Mouse (Mus musculus) heart, postnatal 0 days (tissue): ENCODE results near the gene Cst3. TPM values are rescaled to one million over a fixed set of nuclear protein-coding genes. Genes with fewer than 3 reads are reported as not detected.
A peak's percentile ranks its signal among the peaks of the same experiment; 100 is the strongest.

Source experiments
- ATAC-seq: fragments of 200-750 bp; cut with Nextera tagmentation; 2 replicates; pipeline ENCODE4 v1.8.0; 2017; ENCODE audit warnings: low read depth, moderate number of reproducible peaks, moderate library complexity; ENCODE audit not compliant: insufficient read depth
- DNase-seq: peaks from one replicate; pipeline ENCODE4 v3.0.0-alpha.2; 2016; ENCODE audit warnings: low spot score
- H3K27ac ChIP-seq: fragments of 300-500 bp; sonication (generic); 2 replicates; pipeline ENCODE4 v1.5.1; 2014; ENCODE audit warnings: low read depth, mild to moderate bottlenecking
- H3K27me3 ChIP-seq: fragments of 300-500 bp; sonication (generic); 2 replicates; pipeline ENCODE4 v1.6.1; 2014; ENCODE audit warnings: low read length, mixed read lengths; ENCODE audit not compliant: control insufficient read depth, insufficient read depth
- H3K36me3 ChIP-seq: fragments of 300-500 bp; sonication (generic); replicated peaks from 2 replicates; pipeline ENCODE4 v1.6.1; 2014; ENCODE audit warnings: low read length, mixed read lengths; ENCODE audit not compliant: control insufficient read depth, insufficient read depth
- H3K4me1 ChIP-seq: fragments of 300-500 bp; sonication (generic); 2 replicates; pipeline ENCODE4 v1.6.1; 2014; ENCODE audit warnings: antibody characterized with exemption; ENCODE audit not compliant: control insufficient read depth, insufficient read depth
- H3K4me2 ChIP-seq: fragments of 300-500 bp; sonication (generic); 2 replicates; pipeline ENCODE4 v1.6.1; 2014; ENCODE audit warnings: low read depth, mild to moderate bottlenecking, low read length, moderate library complexity
- H3K4me3 ChIP-seq: fragments of 300-500 bp; sonication (generic); 2 replicates; pipeline ENCODE4 v1.5.1; 2014; ENCODE audit warnings: low read depth, low read length
- H3K9ac ChIP-seq: fragments of 300-500 bp; sonication (generic); replicated peaks from 2 replicates; pipeline ENCODE4 v1.6.1; 2014; ENCODE audit warnings: low read depth, low read length, mixed read lengths
- H3K9me3 ChIP-seq: fragments of 300-500 bp; sonication (generic); replicated peaks from 2 replicates; pipeline ENCODE4 v1.6.1; 2016; ENCODE audit warnings: low read length; ENCODE audit not compliant: control insufficient read depth
- CTCF ChIP-seq: IDR thresholded peaks from 2 replicates; pipeline ENCODE4 v1.5.1; 2016; ENCODE audit warnings: antibody characterized with exemption, control low read depth, low read depth
- EP300 ChIP-seq: IDR thresholded peaks from 2 replicates; pipeline ENCODE4 v1.6.1; 2016; ENCODE audit warnings: antibody characterized with exemption, low read depth
- WGBS: fragments of 180-500 bp; shearing (Covaris S2); extraction: QIAGEN DNeasy Blood & Tissue Kit; methylation state at CpG from one replicate; pipeline ENCODE4 v1.1.7; 2014; 5-methylcytosine and 5-hydroxymethylcytosine counted together
- polyA plus RNA-seq: library from polyadenylated mRNA; unstranded; fragments of >200 nt; fragmentation: Nextera tagmentation; extraction: Ambion mirVana; gene quantifications from 2 replicates; pipeline ENCODE4 v1.2.1, GENCODE M21; 2015
- total RNA-seq: library from RNA; depleted of rRNA; stranded (reverse); fragments of >200 nt; gene quantifications from 2 replicates; pipeline ENCODE4 v1.2.3, GENCODE M21; 2014; ENCODE audit warnings: low replicate concordance

Gene Cst3
- total and polyA plus RNA-seq, 2 experiments from 2014 or later: 499 to 883 TPM

- Histone ChIP-seq H3K36me3 (peaks cover 22% of the 10 kb centered on the region), H3K4me1 (peaks cover 28% of the 10 kb centered on the region), H3K4me2 (no peak overlapping the region), H3K9ac (no peak overlapping the region), H3K9me3 (no peaks in the 10 kb centered on the region), H3K4me3 (no peak overlapping the region), H3K27ac (no peak overlapping the region), H3K27me3 (no peaks in the 10 kb centered on the region)
- DNase-seq (no peak), ATAC-seq (no peak)
- 74% methylated on average over 3 of the region's 3 CpGs for WGBS
- TF ChIP-seq EP300 (no peak), CTCF (no peak)
Observed at GRCm38 (mm10) chr2:148870526-148870925, 5.0 kb downstream of the Cst3 start.

GRCm38 (mm10) chr2:148868959-148869358, 6.5 kb downstream of the Cst3 start:
- WGBS: 50% methylated on average over 1 of the region's 1 CpGs
- H3K9ac ChIP-seq: no peak overlapping the region
- H3K27me3 ChIP-seq: no peaks in the 10 kb centered on the region
- H3K27ac ChIP-seq: no peak overlapping the region
- H3K4me2 ChIP-seq: no peak overlapping the region
- no peak overlapping the region for H3K4me3 ChIP-seq
- H3K36me3 ChIP-seq: peaks cover 22% of the 10 kb centered on the region
- TF ChIP-seq CTCF: no peak
- TF ChIP-seq EP300: no peak
- H3K4me1 ChIP-seq: peaks cover 33% of the 10 kb centered on the region
- no peaks in the 10 kb centered on the region for H3K9me3 ChIP-seq
- ATAC-seq (no peak), DNase-seq (no peak)

- DNase-seq (peak; percentile 65), ATAC-seq (peak; percentile 89)
- H3K9ac ChIP-seq: no peak within 1 kb of the TSS
- peak within 1 kb of the TSS; percentile 76 for H3K27ac ChIP-seq
- peaks cover 12% of the 10 kb centered on the region; the same call in 1 of the 2 replicates for H3K4me1 ChIP-seq
- H3K27me3 ChIP-seq: no peaks in the 10 kb centered on the region
- TF ChIP-seq CTCF (no peak), EP300 (no peak)
- H3K9me3 ChIP-seq: no peaks in the 10 kb centered on the region
- WGBS: 4% methylated on average over 2 of the region's 2 CpGs
- no peaks in the 10 kb centered on the region for H3K36me3 ChIP-seq
- H3K4me3 ChIP-seq: no peak within 1 kb of the TSS
- 0 out of 2 replicates have a peak within 1 kb of the TSS, but pooled peaks have one; percentile 21 for H3K4me2 ChIP-seq
Observed at GRCm38 (mm10) chr2:148864966-148865365, 10.5 kb downstream of the Cst3 start, which contains the start of gene 9230104L09Rik. Gene 9230104L09Rik, minus strand, starts transcription at chr2:148865038.

- no peak overlapping the region for H3K9ac ChIP-seq
Observed at GRCm38 (mm10) chr2:148861693-148862092, 13.8 kb downstream of the Cst3 start.

GRCm38 (mm10) chr2:148860993-148861392, 14.5 kb downstream of the Cst3 start:
- Histone ChIP-seq H3K4me1 (peaks cover 29% of the 10 kb centered on the region), H3K9me3 (no peaks in the 10 kb centered on the region), H3K27me3 (no peaks in the 10 kb centered on the region), H3K36me3 (no peaks in the 10 kb centered on the region), H3K27ac (peak overlapping the region; percentile 48), H3K4me3 (no peak overlapping the region), H3K4me2 (no peak overlapping the region), H3K9ac (no peak overlapping the region)
- 59% methylated on average over 4 of the region's 4 CpGs for WGBS
- ATAC-seq: no peak
- TF ChIP-seq EP300: no peak
- TF ChIP-seq CTCF: no peak
- DNase-seq: no peak

More at GRCm38 (mm10) chr2:148861693-148862092, 13.8 kb downstream of the Cst3 start:
- Histone ChIP-seq H3K4me3 (no peak overlapping the region), H3K4me2 (no peak overlapping the region), H3K27me3 (no peaks in the 10 kb centered on the region), H3K27ac (peak overlapping the region; percentile 48; the same call in 1 of the 2 replicates), H3K4me1 (peaks cover 24% of the 10 kb centered on the region), H3K9me3 (no peaks in the 10 kb centered on the region), H3K36me3 (no peaks in the 10 kb centered on the region)
- no peak for TF ChIP-seq EP300
- TF ChIP-seq CTCF: no peak
- DNase-seq (no peak), ATAC-seq (no peak)

GRCm38 (mm10) chr2:148857506-148857905, 18.0 kb downstream of the Cst3 start:
- Histone ChIP-seq H3K4me2 (no peak overlapping the region), H3K9me3 (no peaks in the 10 kb centered on the region), H3K4me3 (no peak overlapping the region), H3K9ac (no peak overlapping the region), H3K27me3 (no peaks in the 10 kb centered on the region), H3K4me1 (peaks cover 17% of the 10 kb centered on the region), H3K27ac (peak overlapping the region; percentile 76), H3K36me3 (no peaks in the 10 kb centered on the region)
- ATAC-seq (peak; percentile 41; the same call in 1 of the 2 replicates), DNase-seq (peak; percentile 46)
- no peak for TF ChIP-seq CTCF
- no peak for TF ChIP-seq EP300
- 51% methylated on average over 4 of the region's 4 CpGs for WGBS
